Mouse (Mus musculus) ES-Bruce4 (cell line): ENCODE measurements at regions not wholly inside any gene's neighbourhood (a gene's known extent, or its start where the extent isn't known, plus 50 kb on each side); places are given as distances from the start of the nearest gene placed in this dataset.

Experiments used
- H3K27ac ChIP-seq: 2 replicates; pipeline ENCODE4 v1.5.1; 2012; ENCODE audit warnings: low read length, inconsistent platforms; ENCODE audit not compliant: insufficient read depth
- H3K27me3 ChIP-seq: 2 replicates; pipeline ENCODE4 v1.6.1; 2012; ENCODE audit warnings: mild to moderate bottlenecking, low read length, inconsistent platforms; ENCODE audit not compliant: control insufficient read depth, poor library complexity, insufficient read depth, severe bottlenecking
- H3K36me3 ChIP-seq: 2 replicates; pipeline ENCODE4 v1.6.1; 2012; ENCODE audit warnings: inconsistent platforms, mild to moderate bottlenecking, low read length, moderate library complexity; ENCODE audit not compliant: control insufficient read depth, poor library complexity, insufficient read depth, severe bottlenecking
- H3K4me1 ChIP-seq: one replicate; pipeline ENCODE4 v1.8.1; 2011; ENCODE audit warnings: low read length; ENCODE audit not compliant: control insufficient read depth, insufficient read depth
- H3K4me3 ChIP-seq: 2 replicates; pipeline ENCODE4 v1.5.1; 2011; ENCODE audit warnings: low read depth, mild to moderate bottlenecking, low read length
- H3K9ac ChIP-seq: 2 replicates; pipeline ENCODE4 v1.6.1; 2012; ENCODE audit warnings: low read depth, mild to moderate bottlenecking, inconsistent platforms; ENCODE audit not compliant: poor library complexity, severe bottlenecking
- H3K9me3 ChIP-seq: replicated peaks from 2 replicates; pipeline ENCODE4 v1.6.1; 2012; ENCODE audit warnings: mild to moderate bottlenecking, low read length, inconsistent platforms; ENCODE audit not compliant: control insufficient read depth, poor library complexity, insufficient read depth, severe bottlenecking
- CTCF ChIP-seq: IDR thresholded peaks from one replicate; pipeline ENCODE4 v1.8.1; 2011; ENCODE audit warnings: low read depth, low read length
- EP300 ChIP-seq: IDR thresholded peaks from 2 replicates; pipeline ENCODE4 v1.6.1; 2011; ENCODE audit warnings: low read depth, low read length; ENCODE audit not compliant: insufficient read depth
- POLR2A ChIP-seq: IDR thresholded peaks from one replicate; pipeline ENCODE4 v1.8.1; 2011; ENCODE audit warnings: low read length; ENCODE audit not compliant: insufficient read depth

DNA sequence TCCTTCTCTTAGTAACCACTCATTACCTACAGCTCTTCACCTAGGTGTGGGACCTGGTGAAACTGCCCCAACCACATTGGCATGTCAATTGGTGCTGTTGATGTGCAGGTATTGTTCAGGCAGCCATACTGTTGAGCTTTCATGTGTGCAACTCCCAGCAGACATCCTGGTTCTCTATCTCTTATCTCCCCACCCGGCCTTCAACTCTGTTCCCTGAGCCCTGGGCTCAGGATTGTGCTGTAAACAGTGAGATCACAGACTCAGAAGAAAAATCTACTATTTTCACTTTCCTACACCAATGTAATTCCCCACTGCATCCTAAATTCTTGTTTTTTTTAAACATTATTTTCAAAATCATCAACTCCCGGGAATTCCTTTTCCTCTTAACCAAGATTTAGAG lies 122.1 kb downstream of the Cartpt start:
- Histone ChIP-seq H3K27ac (no peak overlapping the region), H3K9ac (no peak overlapping the region), H3K4me3 (no peak overlapping the region), H3K4me1 (no peaks in the 10 kb centered on the region), H3K36me3 (no peaks in the 10 kb centered on the region), H3K27me3 (no peaks in the 10 kb centered on the region), H3K9me3 (no peaks in the 10 kb centered on the region)
- TF ChIP-seq POLR2A = no peak
- TF ChIP-seq EP300 = no peak
- TF ChIP-seq CTCF = no peak

DNA sequence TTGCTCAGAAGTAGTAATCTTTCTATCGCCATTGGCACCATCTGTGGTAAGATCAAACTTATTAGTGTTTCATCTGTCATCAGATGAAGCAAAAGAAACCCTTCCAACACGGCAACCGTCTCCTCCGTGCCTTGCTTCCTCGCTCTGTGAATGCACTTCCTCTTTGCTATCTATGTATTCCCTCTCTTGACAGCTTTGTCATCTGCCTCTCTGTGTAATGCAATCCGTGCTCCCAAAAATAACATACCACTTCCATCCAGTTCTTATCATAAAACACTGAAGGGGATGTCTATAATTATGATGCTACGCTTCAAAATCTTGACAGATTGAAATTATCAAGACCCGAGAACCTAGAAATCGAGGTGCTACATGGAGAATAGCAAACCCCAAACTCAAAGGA lies 123.2 kb downstream of the Cartpt start:
- H3K36me3 ChIP-seq = no peaks in the 10 kb centered on the region
- H3K4me1 ChIP-seq = no peaks in the 10 kb centered on the region
- H3K27me3 ChIP-seq = no peaks in the 10 kb centered on the region
- no peak overlapping the region for H3K4me3 ChIP-seq
- H3K9me3 ChIP-seq = no peaks in the 10 kb centered on the region
- no peak overlapping the region for H3K9ac ChIP-seq
- no peak overlapping the region for H3K27ac ChIP-seq
- TF ChIP-seq POLR2A (no peak), CTCF (no peak), EP300 (no peak)

DNA sequence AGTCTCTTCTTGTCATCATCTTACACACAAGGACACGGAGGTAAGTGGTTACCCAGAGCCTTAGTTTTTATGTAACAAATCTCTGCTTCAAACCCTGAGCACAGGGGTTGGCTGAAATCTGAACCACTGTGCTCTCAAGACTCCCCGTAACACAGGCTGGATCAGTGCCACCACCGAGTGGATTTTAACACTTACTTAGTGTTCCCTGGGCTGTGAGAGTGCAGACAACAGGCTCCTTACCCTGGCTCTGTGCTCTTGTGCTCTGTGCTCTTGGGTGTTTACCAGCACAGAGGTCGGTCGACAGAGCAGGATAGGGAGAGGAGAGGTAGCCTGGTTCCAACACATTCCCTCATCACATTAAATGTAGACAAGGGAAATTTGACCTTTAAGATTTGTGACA lies 134.9 kb downstream of the Cartpt start:
- Histone ChIP-seq H3K27ac (no peak overlapping the region), H3K27me3 (no peaks in the 10 kb centered on the region), H3K36me3 (no peaks in the 10 kb centered on the region), H3K9me3 (no peaks in the 10 kb centered on the region), H3K4me3 (no peak overlapping the region), H3K9ac (no peak overlapping the region), H3K4me1 (no peaks in the 10 kb centered on the region)
- TF ChIP-seq EP300 (no peak), CTCF (no peak), POLR2A (no peak)

DNA sequence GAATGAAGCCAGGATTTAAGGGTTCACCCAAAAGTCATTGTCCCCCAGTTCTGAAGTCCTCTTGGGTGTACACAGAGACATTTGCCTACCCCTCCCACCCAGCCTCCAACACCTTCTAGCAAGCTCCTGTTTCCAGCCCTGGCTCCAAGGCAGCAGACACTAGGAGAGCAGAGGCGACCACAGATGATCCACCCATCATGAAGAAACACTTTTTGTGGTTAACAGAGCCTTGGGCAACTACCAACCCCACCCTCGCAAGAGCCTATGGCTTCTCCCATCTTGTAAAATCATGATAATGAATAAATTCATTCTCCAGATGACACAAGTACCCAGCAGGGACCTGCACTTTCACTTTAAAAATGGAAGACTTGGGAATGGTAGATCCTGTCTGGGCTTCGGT lies 136.1 kb downstream of the Cartpt start:
- Histone ChIP-seq H3K4me3 (no peak overlapping the region), H3K9me3 (no peaks in the 10 kb centered on the region)
- TF ChIP-seq POLR2A = no peak
- TF ChIP-seq EP300 = no peak
- no peak for TF ChIP-seq CTCF

DNA sequence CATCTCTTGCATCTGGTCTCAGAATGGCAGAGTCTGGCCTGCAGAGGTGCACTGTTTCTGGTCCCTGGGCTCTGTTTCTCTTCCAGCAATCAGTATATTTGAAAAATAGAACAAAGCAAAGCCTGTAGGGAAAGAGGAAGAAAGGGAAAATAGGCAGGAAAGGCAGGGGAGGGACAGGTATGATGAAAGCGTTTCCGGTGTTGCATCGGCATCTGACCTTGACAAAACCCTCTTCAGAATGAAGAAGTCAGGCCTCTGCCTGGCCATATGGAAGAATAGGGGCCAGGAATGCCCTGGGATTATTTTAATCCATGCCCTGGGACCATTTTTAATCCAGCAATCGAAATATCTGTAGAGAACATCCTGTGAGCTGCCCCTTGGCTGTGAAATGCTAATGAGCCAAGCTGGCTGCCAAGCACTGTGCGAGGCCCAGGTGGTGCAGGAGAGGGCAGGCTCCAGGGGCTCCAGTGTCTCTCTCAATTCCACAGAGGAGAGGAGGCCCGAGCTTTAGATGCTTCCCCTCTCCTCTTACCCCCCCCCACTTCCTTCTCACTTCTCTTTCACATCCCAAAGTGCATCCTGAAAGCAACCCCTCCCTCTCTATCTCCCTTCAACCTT lies 136.7 kb downstream of the Cartpt start:
- Histone ChIP-seq H3K27me3 (no peaks in the 10 kb centered on the region), H3K36me3 (no peaks in the 10 kb centered on the region), H3K9me3 (no peaks in the 10 kb centered on the region), H3K4me1 (no peaks in the 10 kb centered on the region), H3K27ac (no peak overlapping the region), H3K9ac (no peak overlapping the region), H3K4me3 (no peak overlapping the region)
- no peak for TF ChIP-seq EP300
- no peak for TF ChIP-seq CTCF
- no peak for TF ChIP-seq POLR2A

More for the DNA sequence above, 136.1 kb downstream of the Cartpt start:
- Histone ChIP-seq H3K36me3 (no peaks in the 10 kb centered on the region), H3K4me1 (no peaks in the 10 kb centered on the region), H3K27ac (no peak overlapping the region), H3K9ac (no peak overlapping the region), H3K27me3 (no peaks in the 10 kb centered on the region)

DNA sequence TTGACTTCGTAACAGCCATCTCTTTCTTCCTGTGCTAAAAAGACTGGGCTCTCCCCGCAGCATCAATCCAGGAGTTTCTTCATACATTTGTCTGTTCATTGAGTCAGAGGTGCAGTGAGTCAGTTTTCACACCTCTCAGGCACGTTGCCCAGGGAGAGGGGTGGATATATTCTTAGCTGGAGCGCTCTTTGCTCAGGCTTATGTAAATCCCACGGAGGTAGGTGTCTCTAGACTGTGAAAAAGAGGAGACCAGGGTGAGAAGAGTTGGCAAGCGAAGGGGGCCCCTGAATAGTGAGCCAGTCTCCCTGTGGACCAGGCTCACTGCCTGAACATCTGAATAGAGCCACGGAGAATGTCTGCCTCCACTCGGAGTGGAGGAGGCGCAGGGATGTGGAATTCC lies 139.0 kb downstream of the Cartpt start:
- TF ChIP-seq POLR2A (no peak), EP300 (no peak), CTCF (no peak)
- no peaks in the 10 kb centered on the region for H3K27me3 ChIP-seq
- H3K9me3 ChIP-seq = no peaks in the 10 kb centered on the region
- H3K36me3 ChIP-seq = no peaks in the 10 kb centered on the region
- H3K4me3 ChIP-seq = no peak overlapping the region
- no peak overlapping the region for H3K27ac ChIP-seq
- no peak overlapping the region for H3K9ac ChIP-seq
- H3K4me1 ChIP-seq = no peaks in the 10 kb centered on the region
